20 mouse cellular contexts compared by ENCODE assay signal in the genomic region with DNA sequence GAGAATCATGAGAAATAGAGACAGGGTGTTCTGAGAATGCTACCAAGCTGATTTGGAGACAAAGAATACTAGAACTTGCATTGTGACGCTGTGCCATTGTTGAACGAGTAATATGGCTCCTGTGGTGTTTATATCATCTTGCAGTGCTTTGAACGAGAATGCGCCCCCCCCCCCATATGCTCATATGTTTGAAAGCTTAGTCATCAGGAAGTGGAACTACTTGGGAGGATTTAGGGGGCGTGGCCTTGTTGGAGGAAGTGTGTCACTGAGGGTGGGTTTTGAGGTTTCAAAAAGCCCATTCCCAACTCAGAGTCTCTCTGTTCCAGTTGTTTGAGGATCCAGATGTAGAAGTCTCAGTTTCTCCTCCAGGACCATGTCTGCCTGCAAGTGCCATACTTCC.
DNase-seq lines count a peak whose midpoint lies in the region; ATAC-seq and TF ChIP-seq lines count a peak whose summit lies in the region.
"Had no signal": no experiment of that assay in that cellular context is flagged by ENCODE, and none has a peak within 500 bp of the region (broad histone marks: within the 10 kb centered on the region; RNA-seq: fewer than 3 reads in every experiment).

No protein-coding gene starts in this region.

- TF ChIP-seq CTCF in midbrain, postnatal 0 days (IDR thresholded peaks at IDR 0.05): no peak

- H3K4me3 ChIP-seq in midbrain, embryonic 10.5 days: no peak overlapping the region
- no peak overlapping the region for H3K4me3 ChIP-seq in midbrain, postnatal 0 days (ENCODE audit: low read depth, low read length)
- H3K4me3 ChIP-seq in embryonic facial prominence, embryonic 10.5 days: no peak overlapping the region
- no peak overlapping the region for H3K4me3 ChIP-seq in embryonic facial prominence, embryonic 15.5 days (replicated peaks)
- no peak overlapping the region for H3K4me3 ChIP-seq in limb, embryonic 15.5 days
- H3K4me3 ChIP-seq: erythroblast, embryonic 14.5 days; forebrain, embryonic 10.5 days; heart, embryonic 10.5 days; heart, embryonic 15.5 days; hindbrain, embryonic 13.5 days had no signal

- no peak for ATAC-seq in midbrain, postnatal 0 days (ENCODE audit: low FRiP score)
- no peak for ATAC-seq in embryonic facial prominence, embryonic 15.5 days (ENCODE audit: insufficient number of reproducible peaks, low FRiP score, low TSS enrichment, low read depth)
- ATAC-seq in limb, embryonic 15.5 days (ENCODE audit: insufficient number of reproducible peaks, low FRiP score, low TSS enrichment, low read depth): no peak
- ATAC-seq: forebrain, embryonic 14.5 days; hindbrain, postnatal 0 days had no signal

- no peak overlapping the region for H3K9ac ChIP-seq in midbrain, postnatal 0 days (replicated peaks; ENCODE audit: low read length, poor library complexity, severe bottlenecking)
- no peak overlapping the region for H3K9ac ChIP-seq in embryonic facial prominence, embryonic 15.5 days
- no peak overlapping the region for H3K9ac ChIP-seq in limb, embryonic 15.5 days
- H3K9ac ChIP-seq: heart, embryonic 15.5 days; hindbrain, embryonic 13.5 days had no signal

- no peaks in the 10 kb centered on the region for H3K9me3 ChIP-seq in midbrain, embryonic 10.5 days (replicated peaks)
- H3K9me3 ChIP-seq in midbrain, postnatal 0 days (ENCODE audit: low read length): no peaks in the 10 kb centered on the region
- H3K9me3 ChIP-seq in embryonic facial prominence, embryonic 10.5 days: no peaks in the 10 kb centered on the region
- no peaks in the 10 kb centered on the region for H3K9me3 ChIP-seq in embryonic facial prominence, embryonic 15.5 days (replicated peaks)
- H3K9me3 ChIP-seq in limb, embryonic 15.5 days: no peaks in the 10 kb centered on the region
- H3K9me3 ChIP-seq: forebrain, embryonic 10.5 days; heart, embryonic 10.5 days; heart, embryonic 15.5 days; hindbrain, embryonic 13.5 days had no signal

- no peaks in the 10 kb centered on the region for H3K36me3 ChIP-seq in midbrain, embryonic 10.5 days
- H3K36me3 ChIP-seq in midbrain, postnatal 0 days (ENCODE audit: insufficient read depth, low read length): no peaks in the 10 kb centered on the region
- H3K36me3 ChIP-seq in embryonic facial prominence, embryonic 10.5 days (replicated peaks): no peaks in the 10 kb centered on the region
- H3K36me3 ChIP-seq in embryonic facial prominence, embryonic 15.5 days: no peaks in the 10 kb centered on the region
- H3K36me3 ChIP-seq in limb, embryonic 15.5 days: no peaks in the 10 kb centered on the region
- H3K36me3 ChIP-seq: forebrain, embryonic 10.5 days; heart, embryonic 10.5 days; heart, embryonic 15.5 days; hindbrain, embryonic 13.5 days had no signal

- peaks cover 25% of the 10 kb centered on the region for H3K4me1 ChIP-seq in midbrain, embryonic 10.5 days
- H3K4me1 ChIP-seq in midbrain, postnatal 0 days (ENCODE audit: insufficient read depth, low read length): no peaks in the 10 kb centered on the region
- H3K4me1 ChIP-seq in embryonic facial prominence, embryonic 10.5 days: peaks cover 42% of the 10 kb centered on the region
- peaks cover 26% of the 10 kb centered on the region for H3K4me1 ChIP-seq in embryonic facial prominence, embryonic 15.5 days
- peaks cover 33% of the 10 kb centered on the region for H3K4me1 ChIP-seq in limb, embryonic 15.5 days

- H3K4me2 ChIP-seq in midbrain, postnatal 0 days (ENCODE audit: low read depth, low read length, poor library complexity, severe bottlenecking): no peak overlapping the region
- H3K4me2 ChIP-seq in embryonic facial prominence, embryonic 15.5 days (replicated peaks): no peak overlapping the region
- H3K4me2 ChIP-seq in limb, embryonic 15.5 days: no peak overlapping the region
- H3K4me2 ChIP-seq: heart, embryonic 15.5 days; hindbrain, embryonic 13.5 days had no signal

- H3K27me3 ChIP-seq in midbrain, embryonic 10.5 days (ENCODE audit: low read depth, poor library complexity, severe bottlenecking): no peaks in the 10 kb centered on the region
- H3K27me3 ChIP-seq in midbrain, postnatal 0 days (ENCODE audit: insufficient read depth, low read length): no peaks in the 10 kb centered on the region
- no peaks in the 10 kb centered on the region for H3K27me3 ChIP-seq in embryonic facial prominence, embryonic 10.5 days (replicated peaks; ENCODE audit: low read depth, poor library complexity, severe bottlenecking)
- H3K27me3 ChIP-seq in embryonic facial prominence, embryonic 15.5 days: no peaks in the 10 kb centered on the region
- H3K27me3 ChIP-seq in limb, embryonic 15.5 days: no peaks in the 10 kb centered on the region
- H3K27me3 ChIP-seq: heart, embryonic 15.5 days; hindbrain, embryonic 13.5 days had no signal

- H3K27ac ChIP-seq in midbrain, embryonic 10.5 days (replicated peaks): peak overlapping the region; percentile 46; the same call in 1 of the 2 replicates
- H3K27ac ChIP-seq in midbrain, postnatal 0 days (ENCODE audit: low read depth, low read length): no peak overlapping the region
- H3K27ac ChIP-seq in embryonic facial prominence, embryonic 10.5 days (replicated peaks): peak overlapping the region; percentile 79; the same call in 1 of the 2 replicates
- H3K27ac ChIP-seq in embryonic facial prominence, embryonic 15.5 days (replicated peaks): peak overlapping the region; percentile 82
- peak overlapping the region; percentile 84 for H3K27ac ChIP-seq in limb, embryonic 15.5 days
- H3K27ac ChIP-seq: hindbrain, postnatal 0 days had no signal

- 83% methylated on average over 5 of the region's 5 CpGs for WGBS in midbrain, embryonic 10.5 days
- WGBS in midbrain, postnatal 0 days: 84% methylated on average over 5 of the region's 5 CpGs
- 87% methylated on average over 5 of the region's 5 CpGs for WGBS in embryonic facial prominence, embryonic 10.5 days
- 79% methylated on average over 5 of the region's 5 CpGs for WGBS in embryonic facial prominence, embryonic 15.5 days
- WGBS in limb, embryonic 15.5 days: 85% methylated on average over 5 of the region's 5 CpGs

- DNase-seq in midbrain, embryonic 10.5 days (ENCODE audit: low spot score): no peak
- no peak for DNase-seq in midbrain, postnatal 0 days (ENCODE audit: low spot score)
- no peak for DNase-seq in embryonic facial prominence, embryonic 10.5 days (ENCODE audit: low spot score)
- no peak for DNase-seq in cerebellum, postnatal 4 days (ENCODE audit: low spot score in 2 of 2)
- no peak for DNase-seq in cerebellum, adult 9-10 months
- DNase-seq: adrenal gland, adult 2 months; adrenal gland, postnatal 25 days; cerebellum, adult 2 months; cerebellum, postnatal 25 days; heart, adult 18-20 months; heart, postnatal 14 days had no signal
